Mouse (Mus musculus): ENCODE results near the gene Fap. TPM values are rescaled to one million over a fixed set of nuclear protein-coding genes. Genes with fewer than 3 reads are reported as not detected.
A peak's percentile ranks its signal among the peaks of the same experiment; 100 is the strongest.

Fap gene
- 5.5 and 6.1 TPM in 2 replicates for polyA plus RNA-seq (2015; fragmentation: Nextera tagmentation; extraction: Ambion mirVana)

- Histone ChIP-seq H3K9me3 (replicated peaks; ENCODE audit: low read length) (no peaks in the 10 kb centered on the region), H3K9ac (ENCODE audit: low read depth, low read length) (no peak within 1 kb of the TSS; the same call in 1 of the 2 replicates), H3K4me2 (ENCODE audit: low read length) (peak within 1 kb of the TSS; percentile 35), H3K4me3 (replicated peaks; ENCODE audit: low read depth, low read length) (peak within 1 kb of the TSS; percentile 21), H3K36me3 (ENCODE audit: insufficient read depth, low read length) (no peaks in the 10 kb centered on the region), H3K4me1 (replicated peaks; ENCODE audit: insufficient read depth, low read length) (no peaks in the 10 kb centered on the region), H3K27me3 (ENCODE audit: insufficient read depth, low read length) (no peaks in the 10 kb centered on the region), H3K27ac (peak within 1 kb of the TSS; percentile 26; the same call in 1 of the 2 replicates)
- TF ChIP-seq CTCF (IDR thresholded peaks at IDR 0.05; ENCODE audit: low read depth) = no peak
- DNase-seq (ENCODE audit: low spot score) = peak; percentile 71
- 32% methylated on average over 12 of the region's 12 CpGs for WGBS
- no peak for ATAC-seq (replicated peaks; ENCODE audit: low FRiP score, low read depth)
These were observed at the start of gene Fap for GRCm38 (mm10) chr2:62573753-62574159. Gene Fap (minus strand): TSS chr2:62574075.

DNA sequence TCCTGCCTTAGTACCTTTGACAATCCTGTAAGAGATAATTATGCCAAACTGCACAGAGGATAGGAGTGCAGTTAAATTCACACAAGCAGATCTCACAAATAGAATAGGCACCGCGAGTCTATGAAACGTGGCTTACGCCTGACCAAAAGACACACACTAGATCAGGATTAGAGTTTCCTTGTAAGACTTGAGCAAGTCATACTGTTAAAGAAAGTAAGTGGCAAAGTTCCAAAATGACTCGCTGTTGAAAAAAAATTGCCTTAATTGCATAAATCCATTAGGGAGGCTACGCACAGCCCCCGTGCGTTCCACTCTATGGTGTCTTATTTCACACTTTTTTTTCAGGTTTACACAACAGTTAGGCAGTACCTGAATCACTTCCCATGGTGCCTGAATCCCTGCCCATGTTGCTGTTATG lies 49.2 kb upstream of the Fap start:
- Histone ChIP-seq H3K27me3 (ENCODE audit: insufficient read depth, low read length) (no peaks in the 10 kb centered on the region), H3K9me3 (replicated peaks; ENCODE audit: low read length) (no peaks in the 10 kb centered on the region), H3K9ac (ENCODE audit: low read depth, low read length) (no peak overlapping the region), H3K4me1 (replicated peaks; ENCODE audit: insufficient read depth, low read length) (no peaks in the 10 kb centered on the region), H3K36me3 (ENCODE audit: insufficient read depth, low read length) (no peaks in the 10 kb centered on the region), H3K27ac (no peak overlapping the region), H3K4me2 (ENCODE audit: low read length) (no peak overlapping the region), H3K4me3 (replicated peaks; ENCODE audit: low read depth, low read length) (no peak overlapping the region)
- no peak for TF ChIP-seq CTCF (IDR thresholded peaks at IDR 0.05; ENCODE audit: low read depth)
- ATAC-seq (replicated peaks; ENCODE audit: low FRiP score, low read depth) = no peak
- no peak for DNase-seq (ENCODE audit: low spot score)
- WGBS = 54% methylated on average over 8 of the region's 8 CpGs

DNA sequence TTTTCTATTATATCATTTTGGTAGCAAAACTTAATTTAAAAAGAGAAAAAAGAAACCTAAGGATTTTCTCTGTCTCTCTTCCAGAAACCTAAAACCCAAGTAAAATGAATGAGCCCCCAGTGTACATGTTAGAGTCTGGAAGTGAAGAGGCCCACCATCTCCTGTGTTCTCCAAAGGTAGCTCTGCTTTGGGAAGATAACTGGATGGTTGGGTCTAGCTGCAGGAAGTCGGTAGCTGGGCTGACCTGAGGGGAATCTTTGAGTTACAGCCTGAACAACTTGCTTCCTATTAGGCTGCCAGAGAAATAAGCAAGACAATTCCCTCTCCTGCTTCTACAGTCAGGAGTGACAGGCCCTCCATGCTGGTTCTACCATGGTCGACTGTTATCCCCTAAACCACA lies 45.8 kb upstream of the Fap start:
- Histone ChIP-seq H3K27ac (no peak overlapping the region), H3K36me3 (ENCODE audit: insufficient read depth, low read length) (no peaks in the 10 kb centered on the region), H3K4me3 (replicated peaks; ENCODE audit: low read depth, low read length) (no peak overlapping the region), H3K27me3 (ENCODE audit: insufficient read depth, low read length) (no peaks in the 10 kb centered on the region), H3K9me3 (replicated peaks; ENCODE audit: low read length) (no peaks in the 10 kb centered on the region), H3K4me1 (replicated peaks; ENCODE audit: insufficient read depth, low read length) (no peaks in the 10 kb centered on the region), H3K9ac (ENCODE audit: low read depth, low read length) (no peak overlapping the region), H3K4me2 (ENCODE audit: low read length) (no peak overlapping the region)
- DNase-seq (ENCODE audit: low spot score) (no peak), ATAC-seq (replicated peaks; ENCODE audit: low FRiP score, low read depth) (no peak)
- 48% methylated on average over 2 of the region's 2 CpGs for WGBS
- TF ChIP-seq CTCF (IDR thresholded peaks at IDR 0.05; ENCODE audit: low read depth) = no peak

DNA sequence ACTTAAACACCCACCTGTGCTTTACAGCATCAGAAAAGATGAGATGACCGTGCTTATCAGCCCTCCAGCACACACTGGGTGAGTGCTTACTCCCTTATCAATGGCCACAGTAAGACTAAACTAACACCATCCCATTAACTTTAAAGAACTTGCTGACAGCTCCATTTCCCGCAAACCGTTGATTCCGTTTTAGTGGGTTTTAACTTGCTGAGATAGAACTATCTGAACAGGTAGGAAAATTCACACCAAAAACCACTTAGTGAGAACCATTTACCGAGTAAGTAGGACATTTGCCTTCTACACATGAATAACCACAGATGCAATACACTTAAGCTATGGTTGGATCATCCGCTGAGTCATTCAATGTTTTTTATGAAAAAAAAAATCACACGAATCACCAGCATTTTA lies 45.1 kb upstream of the Fap start:
- no peaks in the 10 kb centered on the region for H3K4me1 ChIP-seq (replicated peaks; ENCODE audit: insufficient read depth, low read length)
- ATAC-seq (replicated peaks; ENCODE audit: low FRiP score, low read depth) (no peak), DNase-seq (ENCODE audit: low spot score) (no peak)
- 82% methylated on average over 7 of the region's 7 CpGs for WGBS
- H3K36me3 ChIP-seq (ENCODE audit: insufficient read depth, low read length) = no peaks in the 10 kb centered on the region
- no peaks in the 10 kb centered on the region for H3K9me3 ChIP-seq (replicated peaks; ENCODE audit: low read length)
- no peak for TF ChIP-seq CTCF (IDR thresholded peaks at IDR 0.05; ENCODE audit: low read depth)
- no peak overlapping the region for H3K4me2 ChIP-seq (ENCODE audit: low read length)
- no peak overlapping the region for H3K4me3 ChIP-seq (replicated peaks; ENCODE audit: low read depth, low read length)
- H3K9ac ChIP-seq (ENCODE audit: low read depth, low read length) = no peak overlapping the region
- H3K27me3 ChIP-seq (ENCODE audit: insufficient read depth, low read length) = no peaks in the 10 kb centered on the region
- H3K27ac ChIP-seq = no peak overlapping the region

GRCm38 (mm10) chr2:62613133-62613532 lies 39.3 kb upstream of the Fap start:
- Histone ChIP-seq H3K4me2 (ENCODE audit: low read length) (no peak overlapping the region), H3K36me3 (ENCODE audit: insufficient read depth, low read length) (no peaks in the 10 kb centered on the region), H3K27me3 (ENCODE audit: insufficient read depth, low read length) (no peaks in the 10 kb centered on the region), H3K9me3 (replicated peaks; ENCODE audit: low read length) (no peaks in the 10 kb centered on the region), H3K9ac (ENCODE audit: low read depth, low read length) (no peak overlapping the region), H3K27ac (no peak overlapping the region), H3K4me1 (replicated peaks; ENCODE audit: insufficient read depth, low read length) (no peaks in the 10 kb centered on the region), H3K4me3 (replicated peaks; ENCODE audit: low read depth, low read length) (no peak overlapping the region)
- WGBS = 97% methylated on average over 4 of the region's 4 CpGs
- DNase-seq (ENCODE audit: low spot score) = no peak
- no peak for TF ChIP-seq CTCF (IDR thresholded peaks at IDR 0.05; ENCODE audit: low read depth)
- no peak for ATAC-seq (replicated peaks; ENCODE audit: low FRiP score, low read depth)

GRCm38 (mm10) chr2:62606205-62606604 lies 32.3 kb upstream of the Fap start:
- 88% methylated on average over 16 of the region's 16 CpGs for WGBS
- H3K4me1 ChIP-seq (replicated peaks; ENCODE audit: insufficient read depth, low read length) = no peaks in the 10 kb centered on the region
- ATAC-seq (replicated peaks; ENCODE audit: low FRiP score, low read depth) = no peak
- H3K27ac ChIP-seq = no peak overlapping the region
- no peak for DNase-seq (ENCODE audit: low spot score)
- H3K9ac ChIP-seq (ENCODE audit: low read depth, low read length) = no peak overlapping the region
- no peaks in the 10 kb centered on the region for H3K9me3 ChIP-seq (replicated peaks; ENCODE audit: low read length)
- no peak overlapping the region for H3K4me2 ChIP-seq (ENCODE audit: low read length)
- H3K27me3 ChIP-seq (ENCODE audit: insufficient read depth, low read length) = no peaks in the 10 kb centered on the region
- H3K36me3 ChIP-seq (ENCODE audit: insufficient read depth, low read length) = no peaks in the 10 kb centered on the region
- TF ChIP-seq CTCF (IDR thresholded peaks at IDR 0.05; ENCODE audit: low read depth) = no peak
- H3K4me3 ChIP-seq (replicated peaks; ENCODE audit: low read depth, low read length) = no peak overlapping the region

DNA sequence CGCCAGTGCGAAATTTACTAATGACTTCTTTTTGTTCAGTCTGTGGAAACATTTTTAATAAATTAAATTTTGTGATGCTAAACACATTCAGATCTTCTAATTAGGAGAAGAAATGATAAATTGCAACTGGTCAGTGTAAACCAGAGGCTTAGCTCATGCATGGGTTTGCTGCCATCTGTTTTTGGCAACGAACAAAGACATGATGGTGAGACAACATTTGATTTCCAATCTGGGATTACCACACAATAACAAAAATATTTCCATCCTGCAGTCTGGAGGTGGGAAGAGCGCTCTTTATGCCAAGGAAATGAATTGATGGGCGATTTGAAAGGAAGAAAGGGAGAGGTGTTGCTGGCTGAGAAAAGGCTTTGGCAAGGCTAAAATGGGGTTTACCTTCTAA lies 29.7 kb upstream of the Fap start:
- Histone ChIP-seq H3K4me3 (replicated peaks; ENCODE audit: low read depth, low read length) (no peak overlapping the region), H3K27me3 (ENCODE audit: insufficient read depth, low read length) (no peaks in the 10 kb centered on the region), H3K4me2 (ENCODE audit: low read length) (no peak overlapping the region), H3K4me1 (replicated peaks; ENCODE audit: insufficient read depth, low read length) (no peaks in the 10 kb centered on the region), H3K27ac (no peak overlapping the region), H3K36me3 (ENCODE audit: insufficient read depth, low read length) (no peaks in the 10 kb centered on the region), H3K9me3 (replicated peaks; ENCODE audit: low read length) (no peaks in the 10 kb centered on the region), H3K9ac (ENCODE audit: low read depth, low read length) (no peak overlapping the region)
- TF ChIP-seq CTCF (IDR thresholded peaks at IDR 0.05; ENCODE audit: low read depth) = no peak
- ATAC-seq (replicated peaks; ENCODE audit: low FRiP score, low read depth) (no peak), DNase-seq (ENCODE audit: low spot score) (no peak)
- WGBS = 85% methylated on average over 5 of the region's 5 CpGs

Data from kidney, postnatal 0 days (tissue).